Mouse (Mus musculus) cerebellum, adult 2 months (tissue): ENCODE data around the gene Fgf3. TPM values are rescaled to one million over a fixed set of nuclear protein-coding genes. Genes with fewer than 3 reads are reported as not detected.

ENCODE experiments used
- DNase-seq, 2 experiments: peaks; one replicate each; pipeline ENCODE4 v3.0.0; 2021
- H3K27ac ChIP-seq: fragments of 200-500 bp; 2 replicates; pipeline ENCODE4 v1.5.1; 2012; ENCODE audit warnings: low read length, control low read depth, inconsistent platforms; ENCODE audit not compliant: insufficient read depth
- H3K27me3 ChIP-seq: fragments of 200-500 bp; 2 replicates; pipeline ENCODE4 v1.6.1; 2012; ENCODE audit warnings: inconsistent platforms, mild to moderate bottlenecking, low read length, moderate library complexity; ENCODE audit not compliant: control insufficient read depth, insufficient read depth
- H3K4me1 ChIP-seq: fragments of 200-500 bp; 2 replicates; pipeline ENCODE4 v1.6.1; 2011; ENCODE audit warnings: low read length; ENCODE audit not compliant: control insufficient read depth, insufficient read depth
- H3K4me3 ChIP-seq: fragments of 200-500 bp; replicated peaks from 2 replicates; pipeline ENCODE3; 2011; ENCODE audit warnings: mild to moderate bottlenecking, low read depth, low read length, control low read depth; ENCODE audit not compliant: insufficient read depth
- CTCF ChIP-seq: fragments of 200-500 bp; IDR thresholded peaks from 2 replicates; pipeline ENCODE4 v1.5.1; 2011; ENCODE audit warnings: low read depth, mild to moderate bottlenecking, control low read depth, low read length, moderate library complexity, borderline replicate concordance; ENCODE audit not compliant: insufficient read depth
- POLR2A ChIP-seq: fragments of 200-500 bp; IDR thresholded peaks from 2 replicates; pipeline ENCODE4 v1.6.1; 2011; ENCODE audit warnings: low read length, control low read depth, borderline replicate concordance; ENCODE audit not compliant: insufficient read depth
- WGBS: fragments of 180-500 bp; shearing (Covaris S2); methylation state at CpG from one replicate; pipeline ENCODE4 v1.1.7; 2018; 5-methylcytosine and 5-hydroxymethylcytosine counted together
- polyA plus RNA-seq: library from polyadenylated mRNA; depleted of rRNA; stranded (reverse); fragments of >200 nt; gene quantifications from 2 replicates; pipeline ENCODE4 v1.2.3, GENCODE M21; 2012

Fgf3 gene
- polyA plus RNA-seq, 1 experiment, result 0.67 TPM

DNA sequence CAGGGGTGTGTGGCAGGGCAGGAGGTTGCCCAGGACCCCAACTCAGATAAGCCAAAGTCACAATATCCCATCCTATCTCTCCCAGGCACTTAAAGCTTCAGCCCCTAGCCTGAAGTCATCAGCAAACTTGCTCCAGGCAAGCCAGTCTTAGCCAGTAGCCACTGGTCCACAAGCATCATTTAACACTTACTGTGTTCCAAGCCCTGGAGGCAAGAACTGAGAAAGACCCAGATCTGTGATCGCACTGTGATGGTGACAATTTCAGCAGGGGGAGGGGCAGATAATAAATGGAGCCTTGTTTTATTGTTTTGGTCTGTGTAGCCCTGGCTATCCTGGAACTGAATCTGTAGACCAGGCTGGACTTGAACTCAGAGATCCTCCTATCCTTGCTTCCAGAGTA, 20.8 kb downstream of the Fgf3 start:
- Histone ChIP-seq H3K4me3 (no peak overlapping the region), H3K27me3 (peaks cover 3% of the 10 kb centered on the region; the same call in 1 of the 2 replicates), H3K27ac (no peak overlapping the region), H3K4me1 (peaks cover 4% of the 10 kb centered on the region; the same call in 1 of the 2 replicates)
- no peak for TF ChIP-seq POLR2A
- no peak for TF ChIP-seq CTCF
- 94% methylated on average over 1 of the region's 1 CpGs for WGBS
- no peak for DNase-seq

DNA sequence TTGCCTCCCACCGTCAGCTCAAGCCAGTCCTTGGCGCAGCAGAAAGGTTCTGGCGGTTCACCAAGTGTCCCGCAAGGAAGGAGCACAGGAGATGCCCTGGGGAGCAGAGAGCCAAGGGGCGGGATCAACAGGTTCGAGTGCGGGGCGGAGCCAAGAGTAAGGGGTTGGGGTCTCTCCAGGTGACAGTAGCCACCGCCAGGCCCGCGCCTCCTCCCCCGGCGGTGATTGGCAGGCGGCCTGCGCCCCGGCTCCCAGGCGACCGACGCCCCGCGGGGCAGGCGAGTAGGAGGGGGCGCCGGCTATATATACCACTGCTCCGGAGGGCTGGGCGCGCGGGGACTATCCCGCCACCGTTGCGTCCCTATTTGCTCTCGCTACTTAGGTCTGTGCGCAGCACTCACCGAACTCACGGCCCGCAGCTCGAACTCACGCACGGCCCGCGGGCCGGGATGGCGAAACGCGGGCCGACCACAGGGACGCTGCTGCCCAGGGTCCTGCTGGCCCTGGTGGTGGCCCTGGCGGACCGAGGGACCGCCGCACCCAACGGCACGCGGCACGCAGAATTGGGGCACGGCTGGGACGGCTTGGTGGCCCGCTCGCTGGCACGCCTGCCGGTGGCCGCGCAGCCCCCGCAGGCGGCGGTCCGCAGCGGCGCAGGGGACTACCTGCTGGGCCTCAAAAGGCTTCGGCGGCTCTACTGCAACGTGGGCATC, 23.3 kb downstream of the Fgf3 start:
- no peak overlapping the region for H3K27ac ChIP-seq
- H3K4me1 ChIP-seq, result peaks cover 4% of the 10 kb centered on the region; the same call in 1 of the 2 replicates
- no peak overlapping the region for H3K4me3 ChIP-seq
- no peak for DNase-seq
- TF ChIP-seq POLR2A (no peak), CTCF (no peak)
- H3K27me3 ChIP-seq, result peaks cover 3% of the 10 kb centered on the region; the same call in 1 of the 2 replicates
- 1% methylated on average over 72 of the region's 72 CpGs for WGBS

DNA sequence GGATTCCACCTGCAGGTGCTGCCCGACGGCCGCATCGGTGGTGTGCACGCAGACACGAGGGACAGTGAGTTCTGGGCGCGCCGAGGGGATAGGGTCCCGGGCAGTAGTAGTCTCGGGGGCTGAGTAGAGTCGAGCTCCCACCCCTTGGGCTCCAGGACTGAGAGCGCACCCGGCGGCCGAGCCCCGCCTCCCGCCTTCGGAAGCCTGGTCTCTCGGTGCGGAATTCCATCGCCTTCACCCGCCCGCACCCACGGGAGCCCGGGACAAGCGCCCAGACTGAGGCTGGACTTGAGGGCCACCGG, 23.8 kb downstream of the Fgf3 start:
- peak in 1 of 2 experiments; percentile 16 for DNase-seq
- Histone ChIP-seq H3K27me3 (peaks cover 3% of the 10 kb centered on the region; the same call in 1 of the 2 replicates), H3K4me3 (no peak overlapping the region), H3K4me1 (peaks cover 4% of the 10 kb centered on the region; the same call in 1 of the 2 replicates), H3K27ac (no peak overlapping the region)
- under 1% methylated on average over 26 of the region's 28 CpGs for WGBS
- TF ChIP-seq POLR2A (no peak), CTCF (no peak)

DNA sequence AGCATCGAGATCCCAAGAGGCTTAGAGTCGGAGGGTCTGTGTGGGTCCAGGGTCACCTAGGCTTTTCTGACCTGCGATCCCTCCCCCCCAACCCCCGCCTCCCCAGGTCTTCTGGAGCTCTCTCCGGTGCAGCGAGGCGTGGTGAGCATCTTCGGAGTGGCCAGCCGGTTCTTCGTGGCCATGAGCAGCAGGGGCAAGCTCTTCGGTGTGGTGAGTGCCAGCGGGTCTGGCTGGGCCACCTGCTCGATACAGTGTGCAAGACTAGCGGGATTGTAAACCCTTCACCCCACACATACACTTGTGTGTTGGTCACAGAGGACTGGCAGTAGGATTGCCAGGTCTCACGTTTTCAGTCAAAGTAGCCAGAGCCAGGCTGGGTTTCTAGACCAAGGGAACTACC, 24.2 kb downstream of the Fgf3 start:
- TF ChIP-seq POLR2A (no peak), CTCF (no peak)
- under 1% methylated on average over 15 of the region's 15 CpGs for WGBS
- no peak overlapping the region for H3K27ac ChIP-seq
- peaks cover 4% of the 10 kb centered on the region; the same call in 1 of the 2 replicates for H3K4me1 ChIP-seq
- no peak overlapping the region for H3K4me3 ChIP-seq
- peaks cover 3% of the 10 kb centered on the region; the same call in 1 of the 2 replicates for H3K27me3 ChIP-seq
- DNase-seq, result peak; percentile 34 to 42

DNA sequence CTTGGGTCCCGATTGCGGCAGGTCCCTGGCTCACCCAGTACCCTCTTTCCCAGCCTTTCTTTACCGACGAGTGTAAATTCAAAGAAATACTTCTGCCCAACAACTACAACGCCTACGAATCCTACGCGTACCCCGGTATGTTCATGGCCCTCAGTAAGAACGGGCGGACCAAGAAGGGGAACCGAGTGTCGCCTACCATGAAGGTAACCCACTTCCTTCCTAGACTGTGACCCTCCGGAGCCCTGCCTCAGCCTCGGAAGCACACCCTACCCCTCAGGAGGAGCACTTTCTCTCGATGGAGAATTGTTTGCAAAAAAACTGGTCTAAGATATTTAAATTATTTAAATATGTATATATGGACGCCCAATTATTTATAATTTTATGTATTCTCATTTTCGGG, 24.8 kb downstream of the Fgf3 start:
- Histone ChIP-seq H3K27ac (no peak overlapping the region), H3K4me1 (peaks cover 4% of the 10 kb centered on the region; the same call in 1 of the 2 replicates), H3K4me3 (no peak overlapping the region), H3K27me3 (peaks cover 3% of the 10 kb centered on the region; the same call in 1 of the 2 replicates)
- TF ChIP-seq POLR2A (no peak), CTCF (no peak)
- 19% methylated on average over 18 of the region's 18 CpGs for WGBS
- DNase-seq, result no peak

DNA sequence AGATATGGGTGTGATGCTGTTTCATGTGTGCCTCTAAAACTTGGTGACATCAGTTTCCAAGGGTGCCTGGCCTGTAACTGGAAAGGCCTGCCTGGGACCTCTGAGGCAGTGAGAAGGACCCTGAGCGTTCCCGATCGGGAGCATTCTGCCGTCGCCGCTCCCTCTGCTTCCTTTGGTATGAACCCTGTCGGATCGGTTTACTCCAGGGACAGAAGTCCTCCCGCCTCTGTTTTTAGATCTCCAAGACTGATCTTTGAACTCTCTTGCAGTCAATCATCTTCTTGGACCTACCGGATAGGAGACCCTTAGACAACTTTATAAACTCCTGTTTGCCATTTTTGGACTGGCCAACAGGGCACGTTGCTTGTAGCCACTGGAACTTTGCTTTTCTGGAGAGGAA, 25.3 kb downstream of the Fgf3 start:
- no peak overlapping the region for H3K27ac ChIP-seq
- H3K4me1 ChIP-seq, result peaks cover 4% of the 10 kb centered on the region; the same call in 1 of the 2 replicates
- no peak for DNase-seq
- peaks cover 3% of the 10 kb centered on the region; the same call in 1 of the 2 replicates for H3K27me3 ChIP-seq
- 34% methylated on average over 11 of the region's 11 CpGs for WGBS
- TF ChIP-seq CTCF (no peak), POLR2A (no peak)
- no peak overlapping the region for H3K4me3 ChIP-seq

DNA sequence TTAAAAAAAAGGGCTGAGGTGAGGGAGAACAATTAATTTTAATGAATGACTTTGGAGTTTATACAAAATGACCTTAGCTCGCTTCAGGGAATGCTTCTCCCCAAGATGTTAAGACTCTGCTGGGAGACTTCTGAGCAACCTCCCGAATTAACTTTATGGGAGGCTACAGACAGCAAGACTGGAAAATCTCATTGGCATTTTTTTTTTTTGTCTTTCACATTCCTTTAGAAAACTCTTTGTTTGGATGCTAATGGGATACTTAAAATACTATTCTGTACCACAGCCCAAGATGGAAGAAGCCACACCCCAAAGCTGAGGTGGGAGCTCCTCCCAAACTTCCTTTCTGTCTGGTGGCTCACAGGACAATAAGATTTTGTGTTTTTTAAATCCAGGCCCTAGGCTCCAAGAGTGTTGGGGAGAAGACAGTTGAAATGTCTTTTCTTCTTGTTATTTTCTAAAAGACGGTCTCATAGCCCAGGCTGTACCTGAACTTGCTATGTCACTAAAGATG, 26.3 kb downstream of the Fgf3 start:
- H3K4me1 ChIP-seq, result peaks cover 4% of the 10 kb centered on the region; the same call in 1 of the 2 replicates
- WGBS, result 81% methylated on average over 3 of the region's 3 CpGs
- H3K4me3 ChIP-seq, result no peak overlapping the region
- peaks cover 3% of the 10 kb centered on the region; the same call in 1 of the 2 replicates for H3K27me3 ChIP-seq
- TF ChIP-seq CTCF, result no peak
- no peak for TF ChIP-seq POLR2A
- H3K27ac ChIP-seq, result no peak overlapping the region
- no peak for DNase-seq

DNA sequence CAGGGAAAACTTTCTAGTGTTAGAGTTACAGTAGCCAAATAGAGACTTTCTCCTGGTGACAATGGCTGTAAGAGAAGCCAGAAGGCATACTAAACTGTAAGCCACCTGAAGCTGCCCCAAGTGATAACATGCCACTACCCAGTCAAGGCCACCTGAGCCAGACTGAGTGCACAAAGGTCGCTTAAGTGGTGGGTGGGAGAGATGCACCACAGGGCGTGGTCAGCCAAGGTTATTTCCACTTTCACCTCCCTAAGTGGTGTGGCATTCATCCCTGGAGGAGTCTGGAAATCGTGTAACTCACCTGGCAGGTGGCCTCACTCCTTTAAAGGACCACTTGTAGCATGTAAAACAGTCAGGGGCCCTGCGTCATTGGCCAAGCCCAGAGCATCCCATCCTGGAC, 29.3 kb downstream of the Fgf3 start:
- Histone ChIP-seq H3K27me3 (no peaks in the 10 kb centered on the region; the same call in 1 of the 2 replicates), H3K4me3 (no peak overlapping the region), H3K4me1 (peaks cover 2% of the 10 kb centered on the region; the same call in 1 of the 2 replicates), H3K27ac (no peak overlapping the region)
- no peak for DNase-seq
- WGBS, result 64% methylated on average over 4 of the region's 4 CpGs
- TF ChIP-seq POLR2A (no peak), CTCF (no peak)
